Mouse (Mus musculus): Measurements from ENCODE around the gene Pard3b. TPM values are rescaled to one million over a fixed set of nuclear protein-coding genes. Genes with fewer than 3 reads are reported as not detected.

The Pard3b gene
- polyA plus RNA-seq, 1 experiment: 0.69 TPM

- Histone ChIP-seq H3K4me3 (ENCODE audit: extremely low read depth, insufficient read depth, insufficient read length) (no peak overlapping the region), H3K27me3 (ENCODE audit: control insufficient read depth, insufficient read depth, low read length) (no peaks in the 10 kb centered on the region), H3K4me1 (ENCODE audit: control insufficient read depth, insufficient read depth, insufficient read length) (no peaks in the 10 kb centered on the region), H3K27ac (ENCODE audit: insufficient read depth, low read length) (no peak overlapping the region), H3K36me3 (ENCODE audit: control insufficient read depth, insufficient read depth, low read length) (no peaks in the 10 kb centered on the region)
- DNase-seq (ENCODE audit: low read depth in 1 of 2, low spot score in 2 of 2): no peak
- WGBS: 61% methylated on average over 1 of the region's 1 CpGs
- TF ChIP-seq CTCF (IDR thresholded peaks at IDR 0.05; ENCODE audit: extremely low read depth, insufficient read depth, insufficient read length, insufficient replicate concordance): no peak
- TF ChIP-seq POLR2A (IDR thresholded peaks at IDR 0.05; ENCODE audit: low read depth, low read length): no peak
These were observed 613.8 kb downstream of the Pard3b start for GRCm38 (mm10) chr1:62252432-62252831.

- no peaks in the 10 kb centered on the region for H3K27me3 ChIP-seq (ENCODE audit: control insufficient read depth, insufficient read depth, low read length)
- no peaks in the 10 kb centered on the region for H3K36me3 ChIP-seq (ENCODE audit: control insufficient read depth, insufficient read depth, low read length)
- H3K27ac ChIP-seq (ENCODE audit: insufficient read depth, low read length): no peak overlapping the region
- no peaks in the 10 kb centered on the region for H3K4me1 ChIP-seq (ENCODE audit: control insufficient read depth, insufficient read depth, insufficient read length)
- 90% methylated on average over 4 of the region's 4 CpGs for whole genome bisulfite sequencing
- no peak for DNase-seq (ENCODE audit: low read depth in 1 of 2, low spot score in 2 of 2)
- H3K4me3 ChIP-seq (ENCODE audit: extremely low read depth, insufficient read depth, insufficient read length): no peak overlapping the region
- no peak for TF ChIP-seq POLR2A (IDR thresholded peaks at IDR 0.05; ENCODE audit: low read depth, low read length)
- no peak for TF ChIP-seq CTCF (IDR thresholded peaks at IDR 0.05; ENCODE audit: extremely low read depth, insufficient read depth, insufficient read length, insufficient replicate concordance)
These were observed 615.7 kb downstream of the Pard3b start for GRCm38 (mm10) chr1:62254316-62254715.

- TF ChIP-seq CTCF (IDR thresholded peaks at IDR 0.05; ENCODE audit: extremely low read depth, insufficient read depth, insufficient read length, insufficient replicate concordance) (no peak), POLR2A (IDR thresholded peaks at IDR 0.05; ENCODE audit: low read depth, low read length) (no peak)
- H3K36me3 ChIP-seq (ENCODE audit: control insufficient read depth, insufficient read depth, low read length): no peaks in the 10 kb centered on the region
- no peak for DNase-seq (ENCODE audit: low read depth in 1 of 2, low spot score in 2 of 2)
- H3K27ac ChIP-seq (ENCODE audit: insufficient read depth, low read length): no peak overlapping the region
- WGBS: 92% methylated on average over 1 of the region's 1 CpGs
- H3K27me3 ChIP-seq (ENCODE audit: control insufficient read depth, insufficient read depth, low read length): no peaks in the 10 kb centered on the region
- no peak overlapping the region for H3K4me3 ChIP-seq (ENCODE audit: extremely low read depth, insufficient read depth, insufficient read length)
- H3K4me1 ChIP-seq (ENCODE audit: control insufficient read depth, insufficient read depth, insufficient read length): no peaks in the 10 kb centered on the region
These were observed 616.3 kb downstream of the Pard3b start for GRCm38 (mm10) chr1:62254888-62255287.

DNA sequence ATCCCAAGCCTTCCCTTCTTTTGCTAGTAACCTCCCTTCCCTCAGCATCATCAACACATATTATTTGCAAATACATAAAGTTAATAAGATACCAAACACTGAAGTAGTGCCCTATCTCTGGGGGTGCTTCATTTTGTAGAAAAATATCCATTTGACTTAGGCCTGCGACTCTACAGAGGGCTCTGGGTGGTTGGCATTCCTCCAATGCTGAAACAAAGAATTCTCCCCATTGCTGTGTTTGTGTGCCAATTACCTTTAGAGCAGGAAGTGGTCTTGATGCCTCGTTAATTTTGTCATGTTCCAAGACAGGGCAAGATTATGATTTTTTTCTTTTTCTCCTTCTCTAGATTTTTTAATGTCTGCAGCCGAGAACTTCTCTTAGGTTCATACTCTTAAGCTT is 637.8 kb downstream of the Pard3b start:
- TF ChIP-seq CTCF (IDR thresholded peaks at IDR 0.05; ENCODE audit: extremely low read depth, insufficient read depth, insufficient read length, insufficient replicate concordance): no peak
- no peak for TF ChIP-seq POLR2A (IDR thresholded peaks at IDR 0.05; ENCODE audit: low read depth, low read length)
- DNase-seq (ENCODE audit: low read depth in 1 of 2, low spot score in 2 of 2): no peak
- H3K36me3 ChIP-seq (ENCODE audit: control insufficient read depth, insufficient read depth, low read length): no peaks in the 10 kb centered on the region
- H3K4me1 ChIP-seq (ENCODE audit: control insufficient read depth, insufficient read depth, insufficient read length): no peaks in the 10 kb centered on the region
- no peaks in the 10 kb centered on the region for H3K27me3 ChIP-seq (ENCODE audit: control insufficient read depth, insufficient read depth, low read length)
- no peak overlapping the region for H3K27ac ChIP-seq (ENCODE audit: insufficient read depth, low read length)
- H3K4me3 ChIP-seq (ENCODE audit: extremely low read depth, insufficient read depth, insufficient read length): no peak overlapping the region
- 48% methylated on average over 3 of the region's 3 CpGs for WGBS

- H3K4me1 ChIP-seq (ENCODE audit: control insufficient read depth, insufficient read depth, insufficient read length): no peaks in the 10 kb centered on the region
- no peak overlapping the region for H3K4me3 ChIP-seq (ENCODE audit: extremely low read depth, insufficient read depth, insufficient read length)
- 94% methylated on average over 1 of the region's 1 CpGs for WGBS
These were observed 640.0 kb downstream of the Pard3b start for GRCm38 (mm10) chr1:62278586-62278985.

GRCm38 (mm10) chr1:62280586-62280985 is 642.0 kb downstream of the Pard3b start:
- no peaks in the 10 kb centered on the region for H3K36me3 ChIP-seq (ENCODE audit: control insufficient read depth, insufficient read depth, low read length)
- no peak for DNase-seq (ENCODE audit: low read depth in 1 of 2, low spot score in 2 of 2)
- no peak overlapping the region for H3K27ac ChIP-seq (ENCODE audit: insufficient read depth, low read length)
- H3K4me1 ChIP-seq (ENCODE audit: control insufficient read depth, insufficient read depth, insufficient read length): no peaks in the 10 kb centered on the region
- TF ChIP-seq CTCF (IDR thresholded peaks at IDR 0.05; ENCODE audit: extremely low read depth, insufficient read depth, insufficient read length, insufficient replicate concordance): no peak
- TF ChIP-seq POLR2A (IDR thresholded peaks at IDR 0.05; ENCODE audit: low read depth, low read length): no peak
- H3K27me3 ChIP-seq (ENCODE audit: control insufficient read depth, insufficient read depth, low read length): no peaks in the 10 kb centered on the region
- H3K4me3 ChIP-seq (ENCODE audit: extremely low read depth, insufficient read depth, insufficient read length): no peak overlapping the region

More at GRCm38 (mm10) chr1:62278586-62278985, 640.0 kb downstream of the Pard3b start:
- DNase-seq (ENCODE audit: low read depth in 1 of 2, low spot score in 2 of 2): no peak
- Histone ChIP-seq H3K27ac (ENCODE audit: insufficient read depth, low read length) (no peak overlapping the region), H3K36me3 (ENCODE audit: control insufficient read depth, insufficient read depth, low read length) (no peaks in the 10 kb centered on the region), H3K27me3 (ENCODE audit: control insufficient read depth, insufficient read depth, low read length) (no peaks in the 10 kb centered on the region)
- TF ChIP-seq POLR2A (IDR thresholded peaks at IDR 0.05; ENCODE audit: low read depth, low read length): no peak
- no peak for TF ChIP-seq CTCF (IDR thresholded peaks at IDR 0.05; ENCODE audit: extremely low read depth, insufficient read depth, insufficient read length, insufficient replicate concordance)

DNA sequence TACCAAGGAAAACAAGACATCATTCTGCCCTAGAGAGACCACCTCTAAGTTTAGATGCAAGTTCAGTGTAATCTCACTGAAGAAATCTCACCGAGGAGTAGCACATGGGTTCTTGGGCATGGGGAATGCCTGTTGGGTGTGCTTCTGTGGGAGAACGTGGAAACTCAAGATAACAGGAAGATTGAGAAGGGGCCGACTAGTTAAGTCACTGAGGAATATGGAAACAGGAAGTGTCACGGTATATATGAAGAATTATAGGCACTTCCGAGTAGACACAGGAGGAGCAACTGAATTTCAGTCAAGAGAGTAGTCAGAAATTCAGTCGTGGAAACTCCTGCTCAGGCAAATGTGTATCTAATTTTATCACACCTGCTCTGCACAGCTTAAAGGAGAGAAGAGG is 644.2 kb downstream of the Pard3b start:
- TF ChIP-seq POLR2A (IDR thresholded peaks at IDR 0.05; ENCODE audit: low read depth, low read length) (no peak), CTCF (IDR thresholded peaks at IDR 0.05; ENCODE audit: extremely low read depth, insufficient read depth, insufficient read length, insufficient replicate concordance) (no peak)
- Histone ChIP-seq H3K27me3 (ENCODE audit: control insufficient read depth, insufficient read depth, low read length) (no peaks in the 10 kb centered on the region), H3K27ac (ENCODE audit: insufficient read depth, low read length) (no peak overlapping the region), H3K4me1 (ENCODE audit: control insufficient read depth, insufficient read depth, insufficient read length) (no peaks in the 10 kb centered on the region), H3K36me3 (ENCODE audit: control insufficient read depth, insufficient read depth, low read length) (no peaks in the 10 kb centered on the region), H3K4me3 (ENCODE audit: extremely low read depth, insufficient read depth, insufficient read length) (no peak overlapping the region)
- DNase-seq (ENCODE audit: low read depth in 1 of 2, low spot score in 2 of 2): no peak
- WGBS: 28% methylated on average over 6 of the region's 6 CpGs

Measured in spleen, adult 2 months (tissue).